Mouse (Mus musculus) liver, embryonic 16.5 days (tissue): Measurements from ENCODE around the gene Imp4. TPM values are rescaled to one million over a fixed set of nuclear protein-coding genes. Genes with fewer than 3 reads are reported as not detected.

Experiments
- ATAC-seq: fragments of 200-750 bp; cut with Nextera tagmentation; 2 replicates; pipeline ENCODE4 v1.8.0; 2017; ENCODE audit warnings: low read depth, mild to moderate bottlenecking, moderate number of reproducible peaks, moderate library complexity
- H3K27ac ChIP-seq: fragments of 300-500 bp; sonication (generic); 2 replicates; pipeline ENCODE4 v1.5.1; 2014; ENCODE audit warnings: mild to moderate bottlenecking, low read length
- H3K27me3 ChIP-seq: fragments of 300-500 bp; sonication (generic); 2 replicates; pipeline ENCODE4 v1.6.1; 2014; ENCODE audit warnings: low read depth, low read length, mixed read lengths; ENCODE audit not compliant: control insufficient read depth, insufficient read depth
- H3K36me3 ChIP-seq: fragments of 300-500 bp; sonication (generic); 2 replicates; pipeline ENCODE4 v1.6.1; 2014; ENCODE audit warnings: mild to moderate bottlenecking; ENCODE audit not compliant: control insufficient read depth, insufficient read depth
- H3K4me1 ChIP-seq: fragments of 300-500 bp; sonication (generic); 2 replicates; pipeline ENCODE4 v1.6.1; 2014; ENCODE audit warnings: low read depth, low read length, mixed read lengths; ENCODE audit not compliant: control insufficient read depth
- H3K4me2 ChIP-seq: fragments of 300-500 bp; sonication (generic); 2 replicates; pipeline ENCODE4 v1.6.1; 2014; ENCODE audit warnings: low read depth, low read length, mixed read lengths
- H3K4me3 ChIP-seq: fragments of 300-500 bp; sonication (generic); 2 replicates; pipeline ENCODE4 v1.5.1; 2014; ENCODE audit warnings: low read depth, mild to moderate bottlenecking, low read length
- H3K9ac ChIP-seq: fragments of 300-500 bp; sonication (generic); 2 replicates; pipeline ENCODE4 v1.6.1; 2014; ENCODE audit warnings: low read depth, low read length
- H3K9me3 ChIP-seq: fragments of 300-500 bp; sonication (generic); replicated peaks from 2 replicates; pipeline ENCODE4 v1.6.1; 2016; ENCODE audit warnings: low read length; ENCODE audit not compliant: control insufficient read depth
- WGBS: fragments of 180-500 bp; shearing (Covaris S2); extraction: QIAGEN DNeasy Blood & Tissue Kit; methylation state at CpG from one replicate; pipeline ENCODE4 v1.1.7; 2014; ENCODE audit not compliant: insufficient replicate concordance; 5-methylcytosine and 5-hydroxymethylcytosine counted together
- polyA plus RNA-seq: library from polyadenylated mRNA; unstranded; fragments of >200 nt; fragmentation: Nextera tagmentation; extraction: Ambion mirVana; gene quantifications from 2 replicates; pipeline ENCODE4 v1.2.1, GENCODE M21; 2015

Gene Imp4
- polyA plus RNA-seq, 1 experiment from 2014 or later = 44.6 TPM

DNA sequence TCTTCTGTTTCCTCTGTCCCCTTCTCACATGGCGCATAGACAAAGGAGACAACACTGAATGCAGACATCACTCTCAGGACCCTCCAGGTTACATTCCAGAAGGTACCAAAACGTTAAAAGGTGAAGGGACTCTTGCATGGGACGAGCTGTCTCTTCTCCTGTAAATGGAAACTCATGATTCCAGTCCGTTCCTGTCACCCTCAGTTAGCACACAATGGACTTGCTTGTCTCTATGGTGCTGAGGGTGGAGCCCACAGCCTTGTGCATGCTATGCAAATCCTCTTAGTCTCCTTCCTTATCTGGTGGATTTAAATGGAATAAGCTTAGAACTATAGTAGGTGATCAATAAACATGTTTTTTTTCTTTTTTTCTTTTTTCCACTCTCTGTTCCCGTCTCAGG is 30.1 kb downstream of the Imp4 start:
- Histone ChIP-seq H3K4me2 (no peak overlapping the region), H3K4me3 (no peak overlapping the region), H3K27ac (no peak overlapping the region), H3K27me3 (peaks cover 2% of the 10 kb centered on the region), H3K36me3 (no peaks in the 10 kb centered on the region), H3K9ac (no peak overlapping the region), H3K4me1 (peaks cover 4% of the 10 kb centered on the region; the same call in 1 of the 2 replicates), H3K9me3 (no peaks in the 10 kb centered on the region)
- WGBS = 58% methylated on average over 5 of the region's 5 CpGs
- no peak for ATAC-seq

DNA sequence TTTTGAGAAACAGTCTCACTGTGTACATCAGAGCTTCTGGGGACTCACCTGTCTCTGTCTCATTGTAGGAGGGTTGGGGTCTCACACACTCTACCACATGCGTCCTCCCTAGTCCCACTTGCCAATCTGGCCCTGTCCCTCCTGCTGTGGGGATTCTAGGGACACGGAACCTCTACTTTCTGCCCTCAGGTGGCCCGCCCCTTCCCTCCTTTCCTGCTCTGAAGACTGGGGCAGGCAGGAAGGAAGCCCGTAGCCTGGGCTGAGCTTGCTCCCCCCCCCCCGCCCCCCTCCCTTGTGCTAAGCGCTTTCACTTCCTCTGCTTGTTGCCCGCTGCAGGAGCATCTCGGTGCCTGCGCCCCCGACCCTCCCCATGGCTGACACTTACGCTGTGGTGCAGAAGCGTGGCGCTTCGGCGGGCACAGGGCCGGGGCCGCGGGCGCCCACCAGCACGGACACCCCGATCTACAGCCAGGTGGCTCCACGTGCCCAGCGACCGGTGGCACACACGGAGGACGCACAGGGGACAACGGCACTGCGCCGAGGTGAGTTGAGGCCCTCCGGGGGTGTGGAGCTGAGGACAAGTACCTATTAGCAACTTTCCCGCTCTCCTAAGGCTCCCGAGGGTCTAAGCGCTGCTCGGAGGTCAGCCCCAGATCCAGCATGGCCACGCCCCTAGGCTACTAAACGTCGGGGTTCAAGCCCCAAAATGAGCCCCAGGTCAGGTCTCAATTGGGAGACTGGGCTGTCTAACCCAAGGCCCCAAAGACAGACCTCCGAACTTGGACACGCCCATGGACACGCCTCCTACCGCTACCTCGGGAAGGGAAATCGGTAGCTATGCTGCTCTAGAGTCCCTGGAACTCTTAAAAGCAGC is 33.0 kb downstream of the Imp4 start:
- H3K36me3 ChIP-seq = no peaks in the 10 kb centered on the region
- peaks cover 4% of the 10 kb centered on the region; the same call in 1 of the 2 replicates for H3K4me1 ChIP-seq
- no peaks in the 10 kb centered on the region for H3K9me3 ChIP-seq
- peak overlapping the region; percentile 63 for H3K4me3 ChIP-seq
- peak; percentile 71 for ATAC-seq
- H3K4me2 ChIP-seq = peak overlapping the region; percentile 67
- peak overlapping the region; percentile 57 for H3K9ac ChIP-seq
- H3K27ac ChIP-seq = peak overlapping the region; percentile 53; the same call in 1 of the 2 replicates
- peaks cover 2% of the 10 kb centered on the region for H3K27me3 ChIP-seq
- WGBS = under 1% methylated on average over 42 of the region's 43 CpGs

DNA sequence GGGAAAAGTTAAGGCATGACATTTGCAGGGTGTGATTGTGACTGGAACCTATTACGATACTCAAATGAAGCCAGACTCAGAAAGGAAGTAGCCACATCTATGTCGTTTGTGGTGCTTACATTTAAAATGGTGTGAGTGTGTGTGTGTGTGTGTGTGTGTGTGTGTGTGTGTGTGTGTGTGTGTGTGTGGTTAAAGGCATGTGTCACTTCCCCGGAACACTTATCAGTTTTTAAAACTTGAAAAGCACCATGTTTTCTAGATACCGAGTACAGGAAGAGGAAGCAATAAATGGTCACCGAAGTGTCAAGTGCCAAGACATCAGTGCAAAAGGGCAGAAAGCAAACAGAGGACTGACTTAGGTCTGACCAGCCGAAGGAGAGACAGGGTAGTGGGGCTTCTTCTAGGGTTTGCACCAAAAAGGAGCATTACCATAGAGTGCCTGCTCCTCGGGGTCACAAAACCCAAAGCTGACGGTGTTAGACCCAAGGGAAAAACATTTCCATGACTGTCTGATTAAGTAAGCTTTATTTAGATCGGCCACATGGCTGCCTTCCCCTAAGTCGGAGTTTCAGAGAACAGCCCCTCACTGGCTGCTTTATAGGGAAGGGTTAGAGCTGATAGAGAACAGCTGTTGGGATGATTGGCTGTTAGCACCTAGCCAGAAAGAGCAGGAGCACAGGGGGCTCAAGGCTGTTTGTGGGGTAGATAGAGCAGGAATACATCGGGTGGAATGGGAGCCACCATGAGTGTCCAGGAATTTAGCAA is 39.4 kb downstream of the Imp4 start:
- Histone ChIP-seq H3K4me2 (no peak overlapping the region), H3K4me3 (no peak overlapping the region), H3K4me1 (no peaks in the 10 kb centered on the region; the same call in none of the 2 replicates), H3K27me3 (no peaks in the 10 kb centered on the region), H3K9me3 (no peaks in the 10 kb centered on the region), H3K36me3 (no peaks in the 10 kb centered on the region), H3K9ac (no peak overlapping the region), H3K27ac (no peak overlapping the region)
- WGBS = 18% methylated on average over 11 of the region's 11 CpGs
- no peak for ATAC-seq

DNA sequence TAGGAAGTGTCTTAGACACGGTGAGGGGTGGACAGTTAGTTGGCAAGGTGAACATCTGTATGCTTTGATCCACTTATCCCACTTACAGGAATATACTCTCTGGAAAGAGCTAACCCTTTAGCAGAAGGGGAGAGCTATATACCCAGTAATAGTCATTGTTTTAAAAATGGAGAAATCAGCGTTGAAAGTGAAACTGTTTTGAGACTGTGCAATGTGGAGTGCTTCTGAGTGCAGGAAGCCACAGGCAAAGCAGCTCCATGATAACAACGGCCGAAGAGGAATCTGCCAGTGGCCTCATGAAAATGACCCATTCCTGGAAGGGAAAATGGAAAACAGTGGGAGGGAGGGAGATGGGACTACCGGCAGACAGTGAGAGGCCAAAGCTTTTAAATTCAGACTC is 41.1 kb downstream of the Imp4 start:
- no peaks in the 10 kb centered on the region for H3K36me3 ChIP-seq
- H3K4me1 ChIP-seq = no peaks in the 10 kb centered on the region; the same call in none of the 2 replicates
- no peaks in the 10 kb centered on the region for H3K9me3 ChIP-seq
- H3K27me3 ChIP-seq = no peaks in the 10 kb centered on the region
- H3K9ac ChIP-seq = no peak overlapping the region
- no peak for ATAC-seq
- no peak overlapping the region for H3K27ac ChIP-seq
- WGBS = 12% methylated on average over 5 of the region's 5 CpGs
- no peak overlapping the region for H3K4me3 ChIP-seq
- H3K4me2 ChIP-seq = no peak overlapping the region

GRCm38 (mm10) chr1:34481920-34482669 is 42.4 kb downstream of the Imp4 start:
- 27% methylated on average over 5 of the region's 5 CpGs for WGBS

DNA sequence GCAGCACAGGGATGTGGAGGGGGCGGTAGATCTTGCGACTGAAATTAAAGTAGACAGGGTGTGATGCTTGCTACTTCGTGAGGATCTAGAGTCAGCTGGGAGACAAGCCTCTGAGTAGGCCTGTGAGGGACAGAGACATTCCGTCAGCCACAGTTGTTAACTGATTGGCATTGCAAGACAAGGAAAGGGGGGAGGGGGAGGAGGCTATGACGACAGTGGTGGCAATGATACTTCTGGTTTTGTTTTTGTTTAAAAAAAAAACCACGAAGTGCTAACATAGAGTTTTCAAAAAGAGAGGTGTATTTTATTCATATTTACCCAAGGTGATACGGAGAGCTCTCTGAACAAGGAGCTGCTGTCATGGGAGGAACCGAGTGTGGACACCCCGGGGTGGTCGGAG is 44.8 kb downstream of the Imp4 start:
- ATAC-seq = no peak
- H3K27me3 ChIP-seq = no peaks in the 10 kb centered on the region
- WGBS = 43% methylated on average over 10 of the region's 10 CpGs
- H3K4me1 ChIP-seq = no peaks in the 10 kb centered on the region; the same call in none of the 2 replicates
- H3K36me3 ChIP-seq = no peaks in the 10 kb centered on the region
- H3K9ac ChIP-seq = no peak overlapping the region
- H3K4me2 ChIP-seq = no peak overlapping the region
- no peak overlapping the region for H3K4me3 ChIP-seq
- no peak overlapping the region for H3K27ac ChIP-seq
- H3K9me3 ChIP-seq = no peaks in the 10 kb centered on the region

More at GRCm38 (mm10) chr1:34481920-34482669, 42.4 kb downstream of the Imp4 start:
- Histone ChIP-seq H3K4me2 (no peak overlapping the region), H3K4me1 (no peaks in the 10 kb centered on the region; the same call in none of the 2 replicates), H3K4me3 (no peak overlapping the region), H3K27me3 (no peaks in the 10 kb centered on the region), H3K27ac (no peak overlapping the region), H3K36me3 (no peaks in the 10 kb centered on the region), H3K9ac (no peak overlapping the region), H3K9me3 (no peaks in the 10 kb centered on the region)
- no peak for ATAC-seq

- ATAC-seq = peak; percentile 30; the same call in 1 of the 2 replicates
- Histone ChIP-seq H3K36me3 (no peaks in the 10 kb centered on the region), H3K4me2 (peak overlapping the region; percentile 47), H3K4me1 (no peaks in the 10 kb centered on the region; the same call in none of the 2 replicates), H3K9me3 (no peaks in the 10 kb centered on the region), H3K9ac (no peak overlapping the region; the same call in 1 of the 2 replicates), H3K4me3 (peak overlapping the region; percentile 28), H3K27ac (0 out of 2 replicates have a peak overlapping the region, but pooled peaks have one; percentile 54), H3K27me3 (no peaks in the 10 kb centered on the region)
- 5% methylated on average over 25 of the region's 25 CpGs for WGBS
Measured at GRCm38 (mm10) chr1:34485461-34486188, 46.0 kb downstream of the Imp4 start.

- Histone ChIP-seq H3K36me3 (no peaks in the 10 kb centered on the region), H3K9ac (no peak overlapping the region), H3K9me3 (no peaks in the 10 kb centered on the region), H3K4me1 (no peaks in the 10 kb centered on the region; the same call in 1 of the 2 replicates), H3K27me3 (no peaks in the 10 kb centered on the region), H3K4me2 (no peak overlapping the region), H3K4me3 (no peak overlapping the region), H3K27ac (no peak overlapping the region)
- no peak for ATAC-seq
- WGBS = 74% methylated on average over 3 of the region's 3 CpGs
Measured at GRCm38 (mm10) chr1:34487383-34487782, 47.7 kb downstream of the Imp4 start.
